Mouse (Mus musculus): ENCODE data around the gene Errfi1. TPM values are rescaled to one million over a fixed set of nuclear protein-coding genes. Genes with fewer than 3 reads are reported as not detected.

Errfi1 gene
- total RNA-seq (2021): 10 to 100 TPM; 37.2 to 43.4 TPM

DNA sequence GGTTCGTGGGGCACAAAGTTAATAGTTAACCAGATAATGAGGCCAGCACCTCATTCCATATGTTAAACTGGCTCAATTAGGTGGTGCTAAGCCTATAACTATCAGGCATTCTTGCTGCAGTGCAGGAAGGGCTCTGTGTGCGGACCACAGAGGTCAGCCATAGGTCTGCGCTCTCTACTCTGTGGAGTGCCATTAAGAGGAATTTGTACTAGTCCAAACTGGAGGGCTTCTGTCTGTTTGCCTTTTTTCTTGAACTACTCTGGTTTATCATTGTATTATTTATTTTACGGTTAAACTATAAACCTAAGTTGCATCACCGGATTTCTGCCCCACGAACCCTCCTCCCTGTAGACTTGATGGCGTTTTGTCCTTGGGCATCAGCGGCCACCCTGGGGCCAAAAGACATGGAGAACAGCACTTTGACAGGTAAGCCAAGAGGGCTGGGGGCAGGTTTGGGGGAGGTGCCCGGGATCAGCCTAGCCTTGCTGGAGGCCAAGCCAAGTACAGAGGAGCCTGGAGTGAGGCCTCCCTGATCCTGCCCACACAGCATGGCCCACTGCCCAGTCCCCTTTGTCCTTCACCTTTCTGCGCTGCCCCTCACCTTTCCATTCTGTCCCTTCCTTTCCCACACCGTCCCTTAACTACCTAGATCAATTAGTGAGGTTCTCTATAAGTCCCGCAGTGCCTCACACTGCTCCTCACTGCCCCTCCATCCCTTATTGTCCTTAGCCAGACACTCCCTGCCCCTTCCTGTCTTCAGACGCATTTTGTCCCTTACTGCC is at the start of gene Errfi1:
TSS of gene Errfi1 (plus strand) at position 240 of the 782 bp plus-strand sequence.
- DNase-seq (ENCODE audit: extremely low spot score in 1 of 2, low spot score in 1 of 2): no peak

DNA sequence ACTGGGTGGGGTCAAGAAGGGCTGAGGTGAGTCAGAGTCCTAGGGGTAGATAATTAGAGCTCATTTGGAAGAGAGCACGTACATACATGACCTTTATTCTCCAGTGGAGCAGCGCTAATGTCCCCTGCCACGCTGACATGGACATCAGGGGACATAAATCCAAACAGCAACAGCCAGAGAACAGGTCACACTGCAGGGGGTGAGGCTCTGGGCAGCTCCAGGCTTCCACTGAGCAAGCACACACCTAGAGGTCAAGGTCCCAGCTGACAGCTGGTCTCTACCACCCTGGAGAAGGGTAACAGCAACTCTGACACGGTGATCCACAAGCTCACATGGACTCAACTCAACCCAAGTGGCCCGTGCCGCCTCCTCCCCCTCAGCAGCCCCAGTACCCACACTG is 49.5 kb upstream of the Errfi1 start:
- DNase-seq (ENCODE audit: extremely low spot score in 1 of 2, low spot score in 1 of 2): no peak

DNA sequence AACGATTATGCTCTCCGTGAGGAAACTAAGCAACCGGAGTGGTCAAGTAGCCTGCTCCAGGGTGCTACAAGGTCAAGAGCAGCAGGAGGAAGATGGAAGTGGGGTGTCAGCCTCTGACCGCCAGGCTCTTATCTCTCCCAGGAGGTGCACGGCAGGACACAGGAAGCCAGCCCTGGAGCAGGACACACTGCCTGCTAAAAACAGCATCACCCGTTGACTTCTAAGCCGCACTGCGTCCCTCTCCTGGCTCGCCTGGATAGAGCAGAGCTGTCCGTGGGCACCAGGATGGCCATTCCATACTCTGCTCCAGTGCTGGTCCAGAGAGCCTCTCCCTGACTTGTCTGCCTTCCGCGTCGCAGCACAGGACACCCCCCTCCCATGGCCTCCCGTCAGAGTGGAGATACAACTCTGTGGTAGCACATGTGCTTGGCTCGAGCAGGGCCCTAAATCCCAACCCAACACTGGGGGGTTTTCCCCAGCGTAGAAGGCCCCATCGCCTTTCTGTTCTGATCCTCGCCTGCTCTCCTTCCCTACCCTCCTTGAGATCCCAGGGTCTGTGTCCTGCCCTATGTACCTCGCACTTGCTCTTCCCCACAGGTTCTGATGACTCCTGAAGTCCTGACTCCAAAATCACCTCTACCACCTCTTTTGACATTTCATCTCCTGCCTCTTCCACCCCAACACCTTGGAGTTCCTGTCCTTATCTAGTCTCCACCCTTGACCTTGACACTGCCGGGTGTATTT is 45.8 kb upstream of the Errfi1 start:
- DNase-seq (ENCODE audit: extremely low spot score in 1 of 2, low spot score in 1 of 2): no peak

DNA sequence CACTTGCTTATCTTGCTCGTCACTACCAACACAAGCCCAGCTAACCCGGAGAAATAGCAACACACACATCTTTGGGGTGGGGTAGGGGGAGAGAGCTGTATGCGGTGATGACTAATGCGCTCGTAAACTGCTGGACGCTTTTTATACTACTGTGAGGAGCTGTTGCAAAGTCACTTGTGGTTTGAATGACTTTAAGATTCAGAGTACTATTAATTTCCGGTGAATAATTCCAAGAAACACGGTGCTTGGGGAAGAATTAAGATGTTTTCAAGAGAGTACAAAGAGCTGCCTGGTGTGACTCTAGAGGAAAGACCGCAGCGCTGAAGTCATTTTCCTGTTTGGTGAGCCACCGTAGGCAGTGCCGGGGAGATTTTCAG is 45.3 kb upstream of the Errfi1 start:
- DNase-seq (ENCODE audit: extremely low spot score in 1 of 2, low spot score in 1 of 2): no peak

DNA sequence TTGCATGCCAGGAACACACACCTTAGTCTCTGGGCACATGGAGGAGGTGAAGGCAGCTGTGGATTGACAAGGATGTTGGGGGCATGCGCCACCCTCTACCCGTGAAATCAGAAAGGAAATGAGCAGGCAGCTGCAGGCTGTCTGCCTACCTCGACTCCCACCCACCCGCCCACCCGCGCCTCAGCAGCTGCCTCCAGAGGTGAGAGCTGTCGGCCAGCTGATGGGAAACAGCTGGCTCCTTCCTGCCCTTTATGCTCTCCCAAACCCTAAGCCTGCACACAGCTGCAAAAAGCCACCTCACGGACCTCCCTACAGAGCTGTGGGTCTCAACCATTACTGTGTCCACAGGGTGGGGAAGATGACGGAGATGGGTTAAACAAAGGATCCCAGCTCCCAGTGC is 44.4 kb upstream of the Errfi1 start:
- no peak for DNase-seq (ENCODE audit: extremely low spot score in 1 of 2, low spot score in 1 of 2)

DNA sequence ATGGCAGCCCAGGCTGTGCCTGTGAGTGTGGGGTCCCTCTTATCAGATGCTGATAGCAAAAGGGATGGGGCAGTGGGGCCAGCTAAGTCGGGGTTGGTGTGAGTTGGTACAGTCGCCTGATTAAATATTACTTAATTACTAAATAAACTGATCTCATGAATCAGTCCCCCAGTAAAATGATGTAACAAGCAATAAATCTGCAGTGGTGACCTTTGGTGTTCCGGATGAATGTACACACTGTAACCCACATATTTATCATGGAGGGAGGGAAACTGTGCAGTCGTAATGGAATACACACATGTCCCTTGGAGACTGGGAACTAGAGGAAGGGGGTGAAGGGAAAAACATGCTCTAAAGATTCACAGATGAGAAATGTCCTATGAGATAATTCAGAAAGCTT is 38.6 kb upstream of the Errfi1 start:
- no peak for DNase-seq (ENCODE audit: extremely low spot score in 1 of 2, low spot score in 1 of 2)

DNA sequence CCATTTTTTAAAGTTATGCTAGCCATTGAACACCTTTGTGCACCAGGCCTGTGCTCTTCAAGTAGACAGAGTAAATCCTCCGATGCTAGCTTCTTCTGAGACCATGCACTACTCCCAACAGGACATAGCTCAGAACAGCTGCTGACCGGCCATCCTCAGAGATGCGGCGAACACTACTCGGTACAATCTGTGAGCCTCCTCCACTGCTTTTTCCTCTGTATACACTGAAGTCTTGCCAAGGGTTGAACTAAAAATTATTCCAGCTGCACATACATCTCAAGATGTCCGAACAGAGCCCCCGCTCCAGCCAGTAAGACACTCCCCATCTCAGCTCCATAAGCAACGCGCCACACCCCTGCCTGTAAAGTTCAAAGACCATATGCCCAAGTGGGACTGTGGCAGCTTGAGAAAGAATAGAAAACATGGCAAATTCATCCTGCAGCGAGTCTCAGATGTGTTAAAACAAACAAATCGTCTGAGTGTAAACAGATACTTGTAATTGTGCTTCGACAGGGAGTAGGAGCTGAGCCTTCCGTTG is 37.2 kb upstream of the Errfi1 start:
- no peak for DNase-seq (ENCODE audit: extremely low spot score in 1 of 2, low spot score in 1 of 2)

DNA sequence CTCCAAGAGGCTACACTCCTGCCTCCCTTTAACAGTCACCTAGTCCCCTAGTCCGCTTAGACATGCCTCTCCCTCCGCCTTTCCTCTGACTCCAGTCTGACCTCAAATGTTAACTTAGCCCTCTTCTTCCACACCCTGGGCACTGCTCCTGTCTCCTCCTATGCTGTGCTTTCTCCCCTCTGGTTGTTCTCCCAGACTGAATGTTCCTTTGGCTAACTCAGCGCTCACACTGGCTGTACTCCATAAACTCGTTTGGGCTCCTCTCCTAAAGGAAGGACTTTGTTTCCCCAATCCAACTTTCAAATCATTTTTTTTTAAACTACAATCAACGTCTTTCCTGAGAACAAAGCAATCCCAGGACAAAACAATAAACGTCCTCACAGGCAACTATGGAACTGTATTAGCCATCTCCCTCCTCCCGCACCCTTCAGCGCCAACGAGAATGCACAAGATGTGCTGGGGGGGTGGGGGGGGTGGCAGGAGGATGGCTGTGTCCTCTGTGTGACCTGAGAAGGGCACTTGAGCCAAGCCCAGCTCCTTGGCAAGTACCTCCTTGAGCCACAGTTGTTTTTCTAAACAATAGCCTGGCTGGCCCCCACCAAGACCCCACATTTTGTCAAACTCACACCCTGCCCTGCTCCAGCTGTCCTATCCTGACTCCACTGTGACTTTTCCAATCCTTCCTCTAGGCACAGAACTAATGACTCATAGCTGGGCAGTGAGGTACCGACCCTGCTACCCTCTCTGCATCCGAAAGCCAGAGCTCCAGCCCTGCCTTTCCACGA is 34.4 kb upstream of the Errfi1 start:
- DNase-seq (ENCODE audit: extremely low spot score in 1 of 2, low spot score in 1 of 2): no peak

DNA sequence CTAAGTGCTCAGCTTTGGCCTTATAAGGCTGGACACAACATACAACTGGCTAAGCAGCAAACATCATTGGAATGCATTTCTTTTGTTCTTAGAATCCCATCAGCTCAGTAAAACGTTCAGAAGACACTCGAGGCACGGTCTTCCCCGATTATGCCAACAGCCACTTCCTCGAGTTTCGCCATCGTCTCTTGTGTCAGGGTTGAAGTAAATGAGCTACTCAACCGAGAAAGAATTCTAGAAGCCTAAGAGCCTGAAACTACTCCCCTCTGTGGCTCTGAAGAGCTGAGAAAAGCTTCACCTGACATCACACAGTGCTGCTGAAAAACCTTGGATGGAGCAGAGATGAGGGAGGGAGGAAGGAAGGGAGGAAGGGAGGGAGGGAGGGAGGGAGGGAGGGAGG is 32.3 kb upstream of the Errfi1 start:
- DNase-seq (ENCODE audit: extremely low spot score in 1 of 2, low spot score in 1 of 2): no peak

DNA sequence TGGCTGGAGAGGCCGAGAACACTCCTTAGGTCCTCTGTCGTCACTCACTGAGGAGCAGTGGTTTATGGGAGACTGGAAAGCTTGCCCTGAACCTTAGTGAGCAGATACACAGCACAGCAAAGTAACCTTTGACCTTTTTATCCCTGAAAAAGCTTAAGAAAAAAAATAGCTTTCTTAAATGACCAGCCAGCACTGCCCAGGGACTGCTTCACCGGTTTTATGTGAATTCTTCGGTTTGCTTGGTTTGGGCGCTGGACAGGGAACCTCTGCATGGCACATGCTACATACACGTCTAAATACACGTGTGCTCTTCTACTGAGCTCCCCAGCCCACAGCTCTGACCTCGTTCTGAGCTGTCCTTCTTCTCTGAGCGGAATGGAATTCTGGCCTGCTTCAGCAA is 31.1 kb upstream of the Errfi1 start:
- DNase-seq (ENCODE audit: extremely low spot score in 1 of 2, low spot score in 1 of 2): no peak

DNA sequence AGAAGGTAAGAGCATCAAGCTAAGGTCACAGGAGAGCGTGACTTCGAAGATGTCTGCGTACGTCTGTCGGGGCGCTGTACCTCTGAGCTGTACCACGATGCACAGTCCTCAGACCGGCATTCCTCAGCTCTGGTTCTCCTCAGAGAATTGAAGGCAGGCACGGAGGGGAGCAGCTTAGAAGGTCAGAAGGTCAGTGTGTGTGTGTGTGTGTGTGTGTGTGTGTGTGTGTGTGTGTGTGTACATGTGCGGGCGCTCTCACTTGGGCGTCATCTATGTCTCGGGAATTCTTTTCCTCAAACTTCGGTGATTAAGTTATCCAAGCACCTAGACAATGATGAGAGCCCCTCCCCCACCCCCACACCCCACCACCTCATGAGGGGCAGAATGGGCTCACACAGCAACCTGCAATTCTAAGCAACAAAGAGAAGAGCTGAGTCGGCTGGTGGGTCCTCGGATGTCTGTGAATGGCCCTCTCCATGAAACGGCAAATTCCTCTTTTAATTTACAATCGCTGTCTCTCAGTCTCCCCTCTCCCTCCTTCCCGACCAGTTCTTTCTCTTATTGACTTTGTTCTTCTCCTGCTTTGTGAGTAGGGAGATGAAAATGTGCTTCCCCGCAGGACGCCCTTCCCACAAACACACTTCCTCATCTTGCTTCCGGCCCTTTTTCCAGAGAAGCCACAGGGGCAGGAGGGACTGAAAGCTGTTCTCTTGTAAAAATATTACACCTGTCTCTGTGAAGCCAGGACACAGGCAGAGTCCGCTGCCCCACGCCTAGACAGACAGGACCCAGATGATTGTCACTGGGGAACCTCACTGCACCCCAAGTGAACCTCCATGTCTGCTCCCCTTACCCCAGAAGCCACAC is 29.9 kb upstream of the Errfi1 start:
- DNase-seq (ENCODE audit: extremely low spot score in 1 of 2, low spot score in 1 of 2): no peak

DNA sequence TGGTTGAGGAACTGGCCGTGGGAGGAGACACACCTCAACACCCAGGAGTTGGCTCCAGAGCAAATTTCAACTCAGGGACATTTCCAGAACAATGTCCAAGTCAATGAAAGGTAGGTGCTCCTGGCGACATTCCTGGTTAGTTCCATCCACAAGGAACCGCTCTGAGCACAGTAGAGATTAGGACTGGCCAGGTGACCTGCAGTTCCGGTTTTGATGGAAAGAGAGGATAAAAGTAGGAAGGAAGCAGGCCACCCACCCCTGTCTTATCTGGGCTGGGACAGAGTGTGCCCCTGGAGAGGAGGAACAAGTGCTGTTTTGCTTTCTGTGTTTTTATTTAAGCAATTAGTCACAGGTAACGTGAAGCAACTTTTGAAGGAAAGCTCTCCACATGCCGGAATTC is 28.8 kb upstream of the Errfi1 start:
- no peak for DNase-seq (ENCODE audit: extremely low spot score in 1 of 2, low spot score in 1 of 2)

DNA sequence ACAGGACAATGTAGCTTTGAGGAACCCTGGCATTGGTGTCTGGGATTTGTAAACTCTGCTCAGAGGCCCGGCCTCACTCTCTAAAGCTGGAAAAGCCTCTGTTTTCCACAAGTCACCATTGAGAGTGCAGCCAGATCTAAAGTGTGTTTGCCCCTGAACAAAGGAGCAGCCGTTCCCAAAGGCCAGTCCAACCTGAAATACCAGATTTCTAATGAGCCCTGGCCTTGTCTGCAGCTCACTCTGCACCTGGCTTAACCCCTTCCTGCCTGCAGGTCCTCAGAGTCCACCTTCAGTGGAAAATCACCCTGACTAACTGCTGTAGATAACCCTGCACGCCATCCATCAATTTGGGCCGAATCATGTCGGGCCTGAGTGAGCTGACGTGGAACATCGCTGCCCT is 28.2 kb upstream of the Errfi1 start:
- no peak for DNase-seq (ENCODE audit: extremely low spot score in 1 of 2, low spot score in 1 of 2)

DNA sequence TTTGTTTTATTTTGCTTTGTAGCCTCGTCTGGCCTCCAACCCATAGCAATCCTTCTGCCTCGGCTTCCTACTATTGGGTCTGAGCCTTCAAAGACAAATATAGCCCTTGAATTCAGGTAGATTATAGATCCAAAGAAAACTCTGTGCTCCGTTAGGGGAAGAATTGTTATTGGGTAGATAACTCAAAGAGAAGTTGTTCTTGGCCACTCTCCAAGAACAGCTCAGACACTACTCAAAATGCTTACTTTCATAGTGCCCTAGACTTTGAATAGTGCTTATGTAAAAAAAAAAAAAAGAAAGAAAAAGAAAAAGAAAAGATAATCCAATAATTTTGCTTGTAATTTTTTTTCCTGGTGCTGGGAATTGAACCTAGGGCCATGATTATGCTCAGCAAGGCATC is 22.4 kb upstream of the Errfi1 start:
- no peak for DNase-seq (ENCODE audit: extremely low spot score in 1 of 2, low spot score in 1 of 2)

DNA sequence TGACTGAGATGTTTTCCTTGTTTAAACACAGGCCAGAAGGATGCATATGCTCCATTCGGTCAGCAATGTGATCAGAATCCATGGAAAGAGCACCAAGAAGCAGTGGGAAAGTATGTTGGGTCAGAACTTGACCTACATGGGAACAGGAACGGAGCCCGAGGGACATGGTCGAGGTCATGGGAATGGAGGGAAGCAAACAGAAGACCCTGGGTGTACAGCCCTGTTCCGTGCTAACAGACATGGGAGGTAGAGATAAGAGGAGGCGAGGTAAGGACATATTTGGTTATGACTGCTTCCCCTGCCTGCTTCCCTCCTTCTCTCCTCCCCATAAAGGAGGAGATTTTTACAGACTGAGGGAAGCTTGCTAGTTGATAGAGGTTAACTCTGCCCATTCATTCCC is 21.8 kb upstream of the Errfi1 start:
- DNase-seq (ENCODE audit: extremely low spot score in 1 of 2, low spot score in 1 of 2): no peak

DNA sequence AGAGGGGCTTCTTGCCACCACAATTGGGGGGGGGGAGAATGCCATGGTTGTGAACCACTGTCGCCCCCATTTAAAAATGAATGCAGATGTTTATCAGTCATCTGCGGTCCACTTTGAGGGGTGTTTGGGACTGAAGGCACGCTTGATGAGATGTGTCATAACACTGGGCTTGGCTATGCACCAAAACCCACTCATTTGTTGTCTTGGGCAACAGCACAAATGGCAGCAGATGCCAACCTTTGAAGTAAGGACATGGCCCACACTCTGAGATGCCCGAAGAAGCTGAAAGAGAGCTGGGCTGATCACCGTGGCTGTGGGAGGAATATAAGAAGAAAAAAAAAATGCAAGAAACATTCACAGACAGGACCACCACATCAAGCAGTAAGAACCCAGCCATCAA is 18.6 kb upstream of the Errfi1 start:
- no peak for DNase-seq (ENCODE audit: extremely low spot score in 1 of 2, low spot score in 1 of 2)

DNA sequence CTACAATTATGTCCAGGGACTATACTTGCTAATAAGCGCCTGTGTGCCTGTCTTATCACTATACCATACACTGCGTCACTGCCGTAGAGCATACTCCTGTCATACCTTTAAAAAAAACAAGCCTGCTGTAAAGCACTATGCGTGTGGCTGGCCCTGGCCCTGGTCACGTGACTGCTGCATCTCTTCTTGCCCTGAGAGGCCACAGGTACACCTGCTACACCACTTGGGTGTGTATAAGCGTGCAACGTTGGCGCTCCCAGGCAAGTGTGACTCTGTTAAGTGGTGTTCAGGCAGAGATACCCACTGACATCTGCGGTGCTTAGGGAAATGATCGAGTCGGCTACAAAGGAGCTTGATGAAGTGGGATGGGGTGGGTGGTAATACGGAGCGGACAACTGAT is 17.5 kb upstream of the Errfi1 start:
- DNase-seq (ENCODE audit: extremely low spot score in 1 of 2, low spot score in 1 of 2): no peak

DNA sequence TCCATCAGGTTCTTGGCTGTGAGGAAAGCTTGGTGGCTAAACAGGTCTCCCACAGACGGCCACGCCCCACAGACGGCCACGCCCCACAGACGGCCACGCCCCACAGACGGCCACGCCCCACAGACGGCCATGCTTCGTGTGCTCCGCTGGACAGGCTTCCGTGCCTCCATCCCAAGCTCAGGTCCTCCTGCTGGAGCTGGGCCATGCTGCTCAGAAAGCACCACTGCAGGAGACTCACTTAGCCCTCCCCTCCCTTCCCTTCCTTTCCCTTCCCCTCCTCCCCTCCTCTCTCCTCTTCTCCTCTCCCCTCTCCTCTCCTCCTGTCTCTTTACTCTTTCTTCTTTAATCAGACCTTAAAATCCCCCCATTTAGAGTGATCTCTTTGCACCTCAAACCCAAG is 16.8 kb upstream of the Errfi1 start:
- DNase-seq (ENCODE audit: extremely low spot score in 1 of 2, low spot score in 1 of 2): no peak

DNA sequence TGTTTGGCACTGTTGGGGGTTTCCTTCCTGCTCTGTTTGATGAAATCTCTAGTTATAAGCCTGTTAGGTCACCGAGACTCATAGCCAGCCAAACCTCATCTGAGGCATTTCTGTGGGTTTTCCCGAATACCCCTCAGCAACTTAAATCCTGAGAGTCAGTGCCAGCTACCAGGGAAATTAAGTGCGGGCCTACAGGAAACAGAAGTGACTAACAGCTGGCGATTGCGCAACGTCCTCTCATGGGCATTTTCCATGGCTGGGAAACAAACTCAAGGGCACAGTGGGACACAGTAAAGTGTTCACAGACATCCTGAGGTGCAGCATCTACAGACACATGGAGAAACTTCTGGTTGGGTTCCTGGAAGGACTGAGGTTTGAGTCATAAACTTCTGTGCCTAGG is 16.3 kb upstream of the Errfi1 start:
- DNase-seq (ENCODE audit: extremely low spot score in 1 of 2, low spot score in 1 of 2): no peak

DNA sequence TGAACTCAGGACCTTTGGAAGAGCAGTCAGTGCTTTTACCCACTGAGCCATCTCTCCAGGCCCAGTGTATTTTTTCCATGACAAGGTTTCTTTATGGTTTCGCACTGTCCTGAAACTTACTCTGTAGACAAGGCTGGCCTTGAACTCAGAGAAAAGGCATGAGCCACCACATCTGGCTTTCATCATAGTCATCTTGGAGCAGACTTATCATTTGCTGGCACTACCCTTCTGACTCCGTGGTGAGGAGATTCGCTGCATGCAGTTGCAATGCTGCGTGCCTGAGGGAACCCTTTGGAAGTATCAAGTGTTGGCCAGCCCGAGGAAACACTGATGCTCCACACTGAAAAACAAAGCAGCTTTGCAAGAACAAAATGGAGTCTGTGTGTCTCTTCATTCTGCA is 11.7 kb upstream of the Errfi1 start:
- DNase-seq (ENCODE audit: extremely low spot score in 1 of 2, low spot score in 1 of 2): no peak

Data from layer of hippocampus, postnatal 25 days (tissue).